Mouse (Mus musculus): ENCODE measurements around the gene Nedd9. TPM values are rescaled to one million over a fixed set of nuclear protein-coding genes. Genes with fewer than 3 reads are reported as not detected.

Gene Nedd9
- polyA plus RNA-seq, 1 experiment: not detected

DNA sequence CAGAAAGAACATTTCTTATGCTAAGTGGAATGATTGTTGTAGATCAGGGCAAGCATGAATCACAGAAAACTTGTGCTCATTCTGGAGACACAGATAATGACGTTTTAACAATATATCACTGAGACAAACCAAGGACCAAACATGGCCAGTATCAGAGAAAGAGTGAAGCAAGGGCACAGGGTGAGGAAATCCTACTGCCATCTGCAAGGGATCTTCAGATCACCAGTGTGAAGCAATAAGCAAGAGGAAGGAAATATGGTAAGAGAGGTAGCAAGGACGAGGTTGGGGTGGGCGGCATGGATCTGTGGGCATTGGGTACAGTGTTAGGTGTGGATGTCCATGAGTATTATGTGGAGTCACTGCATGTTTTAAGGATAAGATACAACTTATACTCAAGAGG lies 13.6 kb upstream of the Nedd9 start:
- 91% methylated on average over 3 of the region's 3 CpGs for WGBS
- TF ChIP-seq POLR2A (IDR thresholded peaks at IDR 0.05; ENCODE audit: insufficient read depth, low read depth, low read length): no peak
- no peak for TF ChIP-seq CTCF (IDR thresholded peaks at IDR 0.05; ENCODE audit: insufficient read depth, low read depth, low read length)
- Histone ChIP-seq H3K4me1 (ENCODE audit: control insufficient read depth, insufficient read depth, low read length) (no peaks in the 10 kb centered on the region), H3K4me3 (ENCODE audit: insufficient read depth, low read depth, low read length) (no peak overlapping the region), H3K27ac (ENCODE audit: insufficient read depth, low read depth, low read length) (no peak overlapping the region)

DNA sequence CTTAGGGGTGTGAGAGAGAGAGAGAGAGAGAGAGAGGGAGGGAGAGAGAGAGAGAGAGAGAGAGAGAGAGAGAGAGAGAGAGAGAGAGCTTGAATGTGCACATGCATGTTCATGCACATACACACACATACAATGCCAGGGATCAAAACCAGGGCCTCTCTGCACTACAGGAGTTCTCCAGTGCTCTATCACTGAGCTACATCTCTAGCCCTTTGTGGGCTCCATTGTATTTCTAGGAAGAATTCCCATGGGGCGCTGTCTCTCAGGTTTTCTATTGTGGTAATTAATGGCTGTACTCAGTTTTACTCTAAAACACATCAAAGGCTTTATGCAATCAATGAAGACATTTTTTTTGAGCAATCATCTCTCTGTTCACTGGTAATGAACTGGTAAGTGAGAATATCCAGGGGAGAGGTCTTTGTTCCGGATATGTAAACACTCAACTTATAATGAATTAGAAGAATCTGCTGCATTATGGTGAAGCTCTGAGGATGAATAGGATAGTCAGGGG lies 11.5 kb upstream of the Nedd9 start:
- 90% methylated on average over 2 of the region's 2 CpGs for WGBS
- H3K27ac ChIP-seq (ENCODE audit: insufficient read depth, low read depth, low read length): no peak overlapping the region
- no peak for TF ChIP-seq POLR2A (IDR thresholded peaks at IDR 0.05; ENCODE audit: insufficient read depth, low read depth, low read length)
- TF ChIP-seq CTCF (IDR thresholded peaks at IDR 0.05; ENCODE audit: insufficient read depth, low read depth, low read length): no peak
- H3K4me1 ChIP-seq (ENCODE audit: control insufficient read depth, insufficient read depth, low read length): no peaks in the 10 kb centered on the region
- H3K4me3 ChIP-seq (ENCODE audit: insufficient read depth, low read depth, low read length): no peak overlapping the region

DNA sequence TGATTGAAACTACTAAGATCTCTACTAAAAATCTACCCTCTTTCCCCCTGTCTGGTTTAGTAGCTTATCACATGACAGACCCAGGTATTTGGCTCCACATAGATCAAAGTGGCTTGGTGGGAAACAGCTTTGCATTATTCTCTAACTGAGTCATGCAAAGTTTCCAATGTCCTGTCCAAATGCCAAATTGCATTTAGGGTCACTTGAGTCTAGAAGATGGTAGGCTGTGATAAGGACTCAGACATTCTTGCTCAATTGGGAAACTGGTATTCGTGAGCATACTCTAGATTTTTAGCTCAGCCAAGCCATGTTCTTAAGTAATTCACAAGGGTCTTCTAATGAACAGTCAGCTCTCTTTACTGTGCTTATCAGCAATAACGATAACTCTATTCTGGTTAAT lies 7.5 kb upstream of the Nedd9 start:
- 96% methylated on average over 2 of the region's 2 CpGs for WGBS
- peaks cover 2% of the 10 kb centered on the region; the same call in 1 of the 2 replicates for H3K4me1 ChIP-seq (ENCODE audit: control insufficient read depth, insufficient read depth, low read length)

DNA sequence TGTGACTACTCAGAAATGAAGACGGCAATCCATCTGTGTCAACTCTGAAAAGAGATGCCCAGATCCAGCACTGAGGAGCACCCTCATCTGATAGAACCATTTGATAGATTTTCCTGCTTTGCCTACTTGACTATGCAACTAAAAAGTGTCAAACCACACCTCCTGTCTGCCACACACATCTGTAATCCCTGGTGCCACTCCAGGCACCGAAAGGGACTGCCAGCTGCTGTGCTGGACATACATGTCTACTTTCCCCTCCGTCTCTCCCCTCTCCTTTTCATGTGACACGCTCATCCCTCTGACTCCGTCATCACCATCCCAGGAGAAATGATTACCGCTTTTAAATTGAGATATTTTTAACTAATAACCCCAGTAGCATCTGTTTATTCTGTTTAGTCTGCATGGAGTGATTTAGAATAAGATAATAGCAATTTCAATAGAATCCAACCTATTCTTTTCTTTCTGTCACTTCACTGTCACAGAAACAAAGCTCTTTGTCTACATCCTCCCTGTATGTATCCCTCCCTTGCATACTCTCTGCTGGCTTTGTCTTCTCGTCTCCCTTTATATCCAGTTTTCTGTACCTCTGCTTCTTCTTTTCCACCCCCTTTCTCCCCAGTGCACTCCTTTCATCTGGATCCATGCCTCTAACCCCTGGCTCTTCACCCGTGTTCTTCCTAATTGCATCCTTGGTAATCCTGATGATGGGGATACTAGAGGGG lies 5.0 kb upstream of the Nedd9 start:
- H3K27ac ChIP-seq (ENCODE audit: insufficient read depth, low read depth, low read length): no peak overlapping the region

More for the DNA sequence above, 7.5 kb upstream of the Nedd9 start:
- H3K4me3 ChIP-seq (ENCODE audit: insufficient read depth, low read depth, low read length): no peak overlapping the region
- H3K27ac ChIP-seq (ENCODE audit: insufficient read depth, low read depth, low read length): no peak overlapping the region
- TF ChIP-seq CTCF (IDR thresholded peaks at IDR 0.05; ENCODE audit: insufficient read depth, low read depth, low read length) (no peak), POLR2A (IDR thresholded peaks at IDR 0.05; ENCODE audit: insufficient read depth, low read depth, low read length) (no peak)

DNA sequence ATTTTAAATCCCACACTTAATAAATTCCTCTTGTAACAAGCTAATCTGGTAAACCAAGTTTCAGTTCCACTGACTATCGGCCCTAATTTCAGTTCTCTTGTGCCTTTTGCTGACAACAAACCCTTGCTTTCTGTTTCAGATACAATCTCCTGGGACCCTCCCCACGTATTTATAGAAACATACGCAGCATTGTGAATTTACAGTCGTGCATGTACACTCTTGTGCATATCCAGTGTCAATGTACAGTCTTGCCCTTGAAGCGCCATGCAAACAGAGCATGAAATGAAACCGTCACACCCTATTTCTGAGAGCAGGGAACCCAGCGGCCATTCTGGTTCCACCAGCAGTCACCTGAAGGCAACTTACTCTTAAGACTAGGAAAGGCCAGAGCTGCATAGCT lies 4.4 kb upstream of the Nedd9 start:
- Histone ChIP-seq H3K27ac (ENCODE audit: insufficient read depth, low read depth, low read length) (no peak overlapping the region), H3K4me1 (ENCODE audit: control insufficient read depth, insufficient read depth, low read length) (peaks cover 5% of the 10 kb centered on the region), H3K4me3 (ENCODE audit: insufficient read depth, low read depth, low read length) (no peak overlapping the region)
- 93% methylated on average over 7 of the region's 7 CpGs for WGBS
- no peak for TF ChIP-seq POLR2A (IDR thresholded peaks at IDR 0.05; ENCODE audit: insufficient read depth, low read depth, low read length)
- no peak for TF ChIP-seq CTCF (IDR thresholded peaks at IDR 0.05; ENCODE audit: insufficient read depth, low read depth, low read length)

More for the DNA sequence above, 5.0 kb upstream of the Nedd9 start:
- Histone ChIP-seq H3K4me3 (ENCODE audit: insufficient read depth, low read depth, low read length) (no peak overlapping the region), H3K4me1 (ENCODE audit: control insufficient read depth, insufficient read depth, low read length) (peaks cover 2% of the 10 kb centered on the region; the same call in 1 of the 2 replicates)
- 49% methylated on average over 8 of the region's 8 CpGs for WGBS
- TF ChIP-seq POLR2A (IDR thresholded peaks at IDR 0.05; ENCODE audit: insufficient read depth, low read depth, low read length) (no peak), CTCF (IDR thresholded peaks at IDR 0.05; ENCODE audit: insufficient read depth, low read depth, low read length) (no peak)

DNA sequence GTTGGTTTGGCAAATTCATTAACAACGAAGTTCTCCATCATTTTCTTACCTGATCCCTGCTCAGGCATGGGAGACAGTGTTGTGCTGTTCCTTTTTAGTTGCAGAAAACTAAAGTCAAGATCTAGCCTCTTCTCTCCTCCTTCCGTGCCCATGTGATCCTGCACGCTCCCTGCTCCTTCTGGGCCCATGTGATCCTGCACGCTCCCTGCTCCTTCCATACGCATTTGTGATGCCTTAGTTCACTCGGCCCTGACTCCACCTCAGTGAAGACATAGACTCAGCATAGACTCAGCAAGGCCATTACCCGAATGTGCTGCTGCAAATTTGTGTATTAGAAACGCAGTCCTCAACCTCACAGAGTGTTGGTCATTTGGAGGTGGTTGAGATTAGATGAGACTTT lies 3.1 kb upstream of the Nedd9 start:
- WGBS: 93% methylated on average over 8 of the region's 8 CpGs
- H3K4me1 ChIP-seq (ENCODE audit: control insufficient read depth, insufficient read depth, low read length): peaks cover 5% of the 10 kb centered on the region
- no peak overlapping the region for H3K4me3 ChIP-seq (ENCODE audit: insufficient read depth, low read depth, low read length)
- H3K27ac ChIP-seq (ENCODE audit: insufficient read depth, low read depth, low read length): no peak overlapping the region
- no peak for TF ChIP-seq POLR2A (IDR thresholded peaks at IDR 0.05; ENCODE audit: insufficient read depth, low read depth, low read length)
- no peak for TF ChIP-seq CTCF (IDR thresholded peaks at IDR 0.05; ENCODE audit: insufficient read depth, low read depth, low read length)

DNA sequence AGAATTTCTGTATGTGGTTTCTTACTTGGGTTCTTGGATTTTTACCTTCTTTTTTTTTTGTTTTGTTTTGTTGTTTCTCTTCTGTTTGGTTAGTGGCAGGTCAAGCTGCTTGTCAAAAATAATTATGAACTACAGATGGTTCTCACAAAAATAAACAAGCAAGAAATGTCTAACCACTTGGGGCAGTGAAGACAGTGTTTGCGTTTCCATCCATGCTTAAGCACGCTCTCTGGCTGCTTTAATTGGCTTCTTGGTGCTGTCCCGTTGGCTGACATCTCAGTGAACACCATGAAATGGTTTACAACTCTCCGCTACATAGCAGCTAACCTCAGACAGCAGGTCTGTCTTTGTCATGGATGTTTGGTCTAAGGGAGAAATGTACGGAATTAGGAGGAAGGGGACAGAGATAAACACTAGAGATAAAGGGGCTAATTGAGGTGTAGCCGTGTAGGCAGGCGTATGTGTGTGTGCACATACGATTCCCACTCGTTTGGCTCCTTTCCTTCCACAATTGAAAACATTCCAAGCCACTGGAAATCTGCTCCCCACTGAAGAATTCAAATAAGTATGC lies 2.6 kb upstream of the Nedd9 start:
- WGBS: 72% methylated on average over 9 of the region's 9 CpGs
- H3K4me3 ChIP-seq (ENCODE audit: insufficient read depth, low read depth, low read length): no peak overlapping the region
- TF ChIP-seq POLR2A (IDR thresholded peaks at IDR 0.05; ENCODE audit: insufficient read depth, low read depth, low read length) (no peak), CTCF (IDR thresholded peaks at IDR 0.05; ENCODE audit: insufficient read depth, low read depth, low read length) (no peak)
- H3K27ac ChIP-seq (ENCODE audit: insufficient read depth, low read depth, low read length): no peak overlapping the region
- H3K4me1 ChIP-seq (ENCODE audit: control insufficient read depth, insufficient read depth, low read length): peaks cover 5% of the 10 kb centered on the region

DNA sequence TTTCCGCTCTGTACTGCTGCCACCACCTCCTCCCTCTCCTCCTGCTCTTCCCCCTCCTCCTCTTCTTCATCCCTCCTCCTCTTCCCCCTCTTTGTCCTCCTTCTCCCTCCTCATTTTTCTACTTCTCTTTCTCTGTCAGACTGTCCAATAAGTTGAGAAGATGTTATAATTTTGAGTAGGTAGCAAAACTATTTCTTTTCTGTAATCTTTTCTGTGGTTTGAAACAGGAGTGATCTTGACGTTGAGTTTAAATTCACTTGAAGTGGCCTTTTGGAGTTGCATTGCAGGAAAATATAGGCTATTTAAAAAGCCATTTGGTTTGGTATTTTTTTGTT lies 214 bp upstream of the Nedd9 start:
- no peak overlapping the region for H3K27ac ChIP-seq (ENCODE audit: insufficient read depth, low read depth, low read length)
- TF ChIP-seq CTCF (IDR thresholded peaks at IDR 0.05; ENCODE audit: insufficient read depth, low read depth, low read length) (no peak), POLR2A (IDR thresholded peaks at IDR 0.05; ENCODE audit: insufficient read depth, low read depth, low read length) (no peak)
- no peak overlapping the region for H3K4me3 ChIP-seq (ENCODE audit: insufficient read depth, low read depth, low read length)
- 83% methylated on average over 2 of the region's 2 CpGs for WGBS
- H3K4me1 ChIP-seq (ENCODE audit: control insufficient read depth, insufficient read depth, low read length): peaks cover 5% of the 10 kb centered on the region

DNA sequence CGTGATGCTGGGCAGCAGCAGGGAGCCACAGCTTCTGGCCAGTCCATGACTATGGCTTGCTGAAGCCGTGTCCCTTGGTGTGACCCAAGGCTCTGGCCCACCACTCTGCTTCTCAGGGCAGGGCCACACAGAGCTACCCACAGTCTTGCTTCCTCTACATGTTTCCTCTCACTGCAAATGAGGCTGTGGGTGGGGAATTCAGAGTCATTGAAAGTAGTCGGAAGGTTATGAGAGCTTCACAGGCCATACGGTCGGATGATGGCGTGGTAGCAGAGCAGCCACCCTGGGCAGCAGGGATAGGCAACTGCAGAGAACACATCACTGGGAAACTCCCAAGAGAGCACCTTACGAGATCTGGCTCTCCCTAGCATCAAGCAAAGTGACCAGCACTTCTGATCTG lies 3.2 kb downstream of the Nedd9 start:
- H3K4me1 ChIP-seq (ENCODE audit: control insufficient read depth, insufficient read depth, low read length): peaks cover 3% of the 10 kb centered on the region
- TF ChIP-seq CTCF (IDR thresholded peaks at IDR 0.05; ENCODE audit: insufficient read depth, low read depth, low read length): no peak
- TF ChIP-seq POLR2A (IDR thresholded peaks at IDR 0.05; ENCODE audit: insufficient read depth, low read depth, low read length): no peak
- no peak overlapping the region for H3K4me3 ChIP-seq (ENCODE audit: insufficient read depth, low read depth, low read length)
- 92% methylated on average over 7 of the region's 7 CpGs for WGBS
- no peak overlapping the region for H3K27ac ChIP-seq (ENCODE audit: insufficient read depth, low read depth, low read length)

All from olfactory bulb, adult 2 months (tissue).